Mouse (Mus musculus): ENCODE data around the gene Sele. TPM values are rescaled to one million over a fixed set of nuclear protein-coding genes. Genes with fewer than 3 reads are reported as not detected.

The Sele gene
- polyA plus RNA-seq, 1 experiment from 2014 or later = not detected

DNA sequence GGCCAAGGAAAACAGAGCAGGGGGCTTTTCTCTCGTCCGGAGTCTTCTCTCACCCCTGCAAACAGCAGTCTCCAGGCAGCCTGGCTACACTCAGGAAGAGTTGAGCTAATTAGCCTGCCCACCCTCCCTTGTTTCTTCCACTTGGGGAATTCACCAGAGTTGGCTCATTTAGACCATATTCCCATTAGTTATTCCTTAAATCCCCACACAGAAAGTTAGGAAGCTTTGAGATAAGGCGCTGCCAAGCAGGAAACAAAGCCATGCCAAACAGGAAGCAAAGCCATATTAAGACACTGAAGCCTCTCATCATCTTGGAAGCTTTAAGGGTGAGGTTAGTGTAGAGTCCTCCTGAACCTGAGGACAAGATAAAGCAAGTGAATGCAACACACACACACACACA is 4.5 kb upstream of the Sele start:
- no peak for ATAC-seq (ENCODE audit: insufficient read depth, low FRiP score, low read depth)
- H3K4me3 ChIP-seq (replicated peaks) = no peak overlapping the region
- no peak overlapping the region for H3K9ac ChIP-seq
- 55% methylated on average over 3 of the region's 3 CpGs for WGBS
- H3K9me3 ChIP-seq = no peaks in the 10 kb centered on the region
- no peaks in the 10 kb centered on the region for H3K27me3 ChIP-seq (replicated peaks)
- H3K27ac ChIP-seq = no peak overlapping the region
- H3K4me1 ChIP-seq = no peaks in the 10 kb centered on the region
- H3K4me2 ChIP-seq = no peak overlapping the region
- no peaks in the 10 kb centered on the region for H3K36me3 ChIP-seq

DNA sequence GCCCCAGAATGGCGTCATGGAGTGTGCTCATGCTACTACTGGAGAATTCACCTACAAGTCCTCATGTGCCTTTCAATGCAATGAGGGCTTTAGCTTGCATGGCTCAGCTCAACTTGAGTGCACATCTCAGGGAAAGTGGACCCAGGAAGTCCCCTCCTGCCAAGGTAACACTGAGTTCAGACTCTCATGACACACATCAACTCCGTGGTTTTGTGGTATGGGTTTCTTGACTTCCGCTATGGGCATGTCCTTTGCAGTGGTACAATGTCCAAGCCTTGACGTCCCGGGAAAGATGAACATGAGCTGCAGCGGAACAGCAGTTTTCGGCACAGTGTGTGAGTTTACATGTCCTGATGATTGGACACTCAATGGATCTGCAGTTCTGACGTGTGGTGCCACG is 5.5 kb downstream of the Sele start:
- H3K9ac ChIP-seq = no peak overlapping the region
- no peaks in the 10 kb centered on the region for H3K4me1 ChIP-seq
- no peaks in the 10 kb centered on the region for H3K9me3 ChIP-seq
- H3K27me3 ChIP-seq (replicated peaks) = no peaks in the 10 kb centered on the region
- H3K27ac ChIP-seq = no peak overlapping the region
- no peak overlapping the region for H3K4me2 ChIP-seq
- H3K4me3 ChIP-seq (replicated peaks) = no peak overlapping the region
- no peaks in the 10 kb centered on the region for H3K36me3 ChIP-seq
- ATAC-seq (ENCODE audit: insufficient read depth, low FRiP score, low read depth) = no peak
- 91% methylated on average over 9 of the region's 9 CpGs for WGBS

DNA sequence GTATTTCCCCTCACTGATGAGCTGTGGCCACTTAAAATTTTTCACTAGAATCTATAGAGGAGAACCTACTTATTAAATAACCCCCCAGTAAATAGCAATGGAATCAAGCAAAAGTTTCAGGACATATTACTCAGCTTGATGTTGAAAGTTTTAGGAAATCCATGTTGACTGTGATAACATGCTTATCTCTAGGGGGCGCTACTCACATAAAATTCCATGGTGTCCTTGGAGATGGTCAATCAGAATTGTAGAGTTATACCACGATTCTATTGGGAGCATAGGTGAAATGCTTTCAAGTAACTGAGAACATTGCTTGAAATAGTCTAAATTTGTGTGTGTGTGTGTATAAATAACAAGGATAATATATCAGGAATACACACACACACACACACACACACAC is 6.8 kb downstream of the Sele start:
- H3K9ac ChIP-seq = no peak overlapping the region
- 41% methylated on average over 2 of the region's 2 CpGs for WGBS
- ATAC-seq (ENCODE audit: insufficient read depth, low FRiP score, low read depth) = no peak
- no peaks in the 10 kb centered on the region for H3K9me3 ChIP-seq
- no peak overlapping the region for H3K27ac ChIP-seq
- no peaks in the 10 kb centered on the region for H3K4me1 ChIP-seq
- H3K27me3 ChIP-seq (replicated peaks) = no peaks in the 10 kb centered on the region
- no peak overlapping the region for H3K4me3 ChIP-seq (replicated peaks)
- H3K36me3 ChIP-seq = no peaks in the 10 kb centered on the region
- H3K4me2 ChIP-seq = no peak overlapping the region

DNA sequence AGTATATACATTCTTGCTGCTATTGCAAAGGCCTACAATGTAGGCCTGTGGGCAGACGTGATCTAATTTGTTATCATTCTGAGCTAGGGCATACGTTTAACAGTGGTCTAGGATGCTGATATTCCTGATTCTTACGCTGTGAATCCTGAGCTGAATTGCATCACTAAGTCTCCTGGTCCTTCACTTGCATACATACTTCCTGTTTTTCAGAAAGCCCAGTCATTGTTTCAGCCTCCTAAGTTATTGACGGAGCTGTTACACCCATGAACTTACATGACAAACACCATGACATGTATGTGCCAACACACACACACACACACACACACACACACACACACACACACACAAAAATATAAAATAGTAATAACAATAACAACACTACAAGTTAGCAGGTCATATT is 12.0 kb downstream of the Sele start:
- 85% methylated on average over 4 of the region's 4 CpGs for WGBS
- no peaks in the 10 kb centered on the region for H3K9me3 ChIP-seq
- no peak overlapping the region for H3K4me3 ChIP-seq (replicated peaks)
- ATAC-seq (ENCODE audit: insufficient read depth, low FRiP score, low read depth) = no peak
- H3K27me3 ChIP-seq (replicated peaks) = no peaks in the 10 kb centered on the region
- no peaks in the 10 kb centered on the region for H3K4me1 ChIP-seq
- H3K9ac ChIP-seq = no peak overlapping the region
- no peak overlapping the region for H3K27ac ChIP-seq
- H3K36me3 ChIP-seq = no peaks in the 10 kb centered on the region
- H3K4me2 ChIP-seq = no peak overlapping the region

DNA sequence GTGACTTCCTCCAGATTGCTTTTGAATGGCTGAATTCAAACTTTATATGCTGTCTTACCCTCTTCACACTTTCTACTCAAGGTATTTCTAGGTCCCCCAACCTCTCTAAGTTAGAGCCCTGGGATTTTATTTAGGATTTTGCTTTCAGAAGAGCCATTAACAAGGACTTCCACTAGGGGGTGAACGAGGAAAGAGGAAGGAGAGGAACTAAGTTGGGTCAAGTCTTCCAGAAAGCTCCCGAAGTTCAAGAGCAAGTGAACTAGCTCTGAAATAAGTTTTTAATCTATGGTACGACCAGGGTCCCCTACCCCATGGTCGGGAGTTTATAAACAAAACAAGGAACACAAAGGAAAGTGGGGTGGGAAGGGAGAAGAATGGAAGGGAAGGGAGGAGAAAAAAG is 13.2 kb downstream of the Sele start:
- ATAC-seq (ENCODE audit: insufficient read depth, low FRiP score, low read depth) = no peak
- H3K4me2 ChIP-seq = no peak overlapping the region
- H3K4me3 ChIP-seq (replicated peaks) = no peak overlapping the region
- no peaks in the 10 kb centered on the region for H3K36me3 ChIP-seq
- no peaks in the 10 kb centered on the region for H3K4me1 ChIP-seq
- no peaks in the 10 kb centered on the region for H3K9me3 ChIP-seq
- H3K27me3 ChIP-seq (replicated peaks) = no peaks in the 10 kb centered on the region
- H3K27ac ChIP-seq = no peak overlapping the region
- WGBS = 34% methylated on average over 4 of the region's 4 CpGs
- no peak overlapping the region for H3K9ac ChIP-seq

DNA sequence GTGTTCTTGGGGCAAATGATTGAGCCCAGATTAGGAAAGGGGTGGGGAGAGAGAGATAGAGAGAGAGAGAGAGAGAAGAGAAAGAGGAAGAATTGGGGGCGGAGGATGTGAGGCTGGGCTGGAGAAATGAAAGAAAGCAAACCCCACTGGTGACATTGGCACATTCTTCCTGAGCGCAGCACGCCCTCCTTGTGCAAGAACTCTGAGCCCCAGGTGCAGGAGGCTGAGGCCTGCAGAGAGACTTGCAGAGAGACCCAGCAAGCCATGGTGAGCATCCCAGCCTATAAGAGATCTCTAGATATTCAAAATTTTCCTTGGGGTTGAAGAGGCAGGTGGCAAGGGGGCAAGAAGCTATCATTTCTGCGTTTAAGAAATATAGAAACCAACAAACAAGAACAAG is 13.9 kb downstream of the Sele start, which contains the start of gene Sell:
Gene Sell (plus strand): TSS at position 58 of the 400 bp plus-strand sequence.
- no peaks in the 10 kb centered on the region for H3K36me3 ChIP-seq
- no peaks in the 10 kb centered on the region for H3K9me3 ChIP-seq
- 83% methylated on average over 4 of the region's 4 CpGs for WGBS
- H3K9ac ChIP-seq = no peak within 1 kb of the TSS
- no peak within 1 kb of the TSS for H3K27ac ChIP-seq
- H3K4me2 ChIP-seq = no peak within 1 kb of the TSS
- no peaks in the 10 kb centered on the region for H3K27me3 ChIP-seq (replicated peaks)
- no peaks in the 10 kb centered on the region for H3K4me1 ChIP-seq
- ATAC-seq (ENCODE audit: insufficient read depth, low FRiP score, low read depth) = no peak
- H3K4me3 ChIP-seq (replicated peaks) = no peak within 1 kb of the TSS

DNA sequence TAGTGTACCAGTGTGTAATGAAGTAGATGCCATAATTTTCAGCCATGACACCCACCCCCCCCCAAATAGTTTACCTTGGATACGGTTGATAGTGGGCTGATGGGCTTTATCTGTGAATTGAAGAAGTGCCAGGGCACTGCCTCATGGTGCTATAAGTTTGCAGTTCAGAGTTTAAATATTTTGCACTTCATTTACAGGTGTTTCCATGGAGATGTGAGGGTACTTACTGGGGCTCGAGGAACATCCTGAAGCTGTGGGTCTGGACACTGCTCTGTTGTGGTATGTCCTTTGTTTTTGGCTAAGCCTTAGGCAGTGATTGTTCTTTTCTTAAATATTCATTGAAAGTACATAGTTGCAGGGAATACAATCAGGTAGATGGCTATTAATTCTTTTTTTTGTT is 14.8 kb downstream of the Sele start:
- Histone ChIP-seq H3K4me3 (replicated peaks) (no peak overlapping the region), H3K36me3 (no peaks in the 10 kb centered on the region), H3K4me1 (no peaks in the 10 kb centered on the region), H3K27me3 (replicated peaks) (no peaks in the 10 kb centered on the region), H3K9me3 (no peaks in the 10 kb centered on the region), H3K9ac (no peak overlapping the region), H3K4me2 (no peak overlapping the region), H3K27ac (no peak overlapping the region)
- WGBS = 45% methylated on average over 2 of the region's 2 CpGs
- no peak for ATAC-seq (ENCODE audit: insufficient read depth, low FRiP score, low read depth)

DNA sequence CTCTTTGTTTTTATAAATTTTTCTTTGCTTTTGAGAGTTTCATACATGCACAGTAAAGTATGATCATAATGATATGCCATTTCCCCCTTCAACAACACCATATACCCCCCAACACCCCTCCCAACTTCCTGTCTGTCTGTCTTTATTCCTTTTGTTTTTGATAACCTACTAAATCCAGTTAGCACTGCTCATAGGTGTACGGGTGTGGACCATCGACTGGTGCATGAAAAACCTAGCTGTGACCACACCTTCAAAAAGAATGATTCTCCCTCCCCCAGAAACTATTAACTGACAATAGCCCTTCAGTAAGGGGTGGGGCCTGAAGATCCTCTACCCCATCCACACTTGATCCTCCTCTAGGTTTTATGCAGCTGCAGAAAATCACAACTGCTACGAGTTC is 15.7 kb downstream of the Sele start:
- H3K9me3 ChIP-seq = no peaks in the 10 kb centered on the region
- no peak overlapping the region for H3K27ac ChIP-seq
- H3K9ac ChIP-seq = no peak overlapping the region
- no peak for ATAC-seq (ENCODE audit: insufficient read depth, low FRiP score, low read depth)
- H3K4me2 ChIP-seq = no peak overlapping the region
- WGBS = 30% methylated on average over 3 of the region's 3 CpGs
- H3K4me3 ChIP-seq (replicated peaks) = no peak overlapping the region
- no peaks in the 10 kb centered on the region for H3K36me3 ChIP-seq
- no peaks in the 10 kb centered on the region for H3K27me3 ChIP-seq (replicated peaks)
- H3K4me1 ChIP-seq = no peaks in the 10 kb centered on the region

DNA sequence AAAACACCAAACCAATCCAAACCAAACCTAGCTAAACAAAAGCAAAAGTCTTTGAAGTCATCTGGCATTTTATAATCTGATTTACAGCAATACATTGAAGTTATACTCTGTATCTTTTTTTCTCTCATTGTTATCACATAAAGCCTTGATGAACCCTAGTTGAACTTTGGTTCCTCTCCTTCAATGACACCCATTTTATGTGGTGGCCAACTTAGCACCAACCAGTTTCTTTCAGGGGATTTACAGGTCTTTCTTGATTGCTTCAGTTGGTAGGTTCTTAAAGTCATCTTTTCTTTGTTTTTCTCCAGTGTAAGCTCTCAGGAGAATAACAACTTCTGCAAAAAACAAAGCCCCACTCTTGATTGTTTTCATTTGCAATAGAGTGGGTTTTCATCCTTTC is 21.2 kb downstream of the Sele start:
- Histone ChIP-seq H3K27me3 (replicated peaks) (no peaks in the 10 kb centered on the region), H3K36me3 (no peaks in the 10 kb centered on the region), H3K4me3 (replicated peaks) (no peak overlapping the region), H3K4me2 (no peak overlapping the region), H3K9me3 (no peaks in the 10 kb centered on the region), H3K9ac (no peak overlapping the region), H3K4me1 (no peaks in the 10 kb centered on the region), H3K27ac (no peak overlapping the region)
- no peak for ATAC-seq (ENCODE audit: insufficient read depth, low FRiP score, low read depth)

DNA sequence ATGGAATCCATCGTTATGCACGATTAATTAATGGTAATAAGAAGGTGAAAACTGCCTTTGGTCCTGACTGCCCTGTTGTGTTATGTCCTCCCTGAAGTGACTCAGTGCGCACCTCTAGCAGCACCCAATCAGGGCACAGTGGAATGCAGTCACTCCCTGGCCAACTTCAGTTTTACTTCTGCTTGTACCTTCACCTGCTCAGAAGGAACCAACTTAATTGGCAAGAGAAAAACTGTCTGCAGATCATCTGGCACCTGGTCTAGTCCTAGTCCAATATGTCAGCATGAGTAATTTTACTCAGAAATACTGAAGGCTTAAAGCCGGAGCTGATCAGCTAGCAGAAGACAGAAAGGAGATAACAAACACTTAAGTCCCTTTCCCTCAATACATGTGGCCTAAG is 22.4 kb downstream of the Sele start:
- H3K4me1 ChIP-seq = no peaks in the 10 kb centered on the region
- no peak overlapping the region for H3K4me2 ChIP-seq
- H3K27me3 ChIP-seq (replicated peaks) = no peaks in the 10 kb centered on the region
- H3K9ac ChIP-seq = no peak overlapping the region
- H3K27ac ChIP-seq = no peak overlapping the region
- no peaks in the 10 kb centered on the region for H3K9me3 ChIP-seq
- H3K4me3 ChIP-seq (replicated peaks) = no peak overlapping the region
- WGBS = 78% methylated on average over 4 of the region's 4 CpGs
- no peak for ATAC-seq (ENCODE audit: insufficient read depth, low FRiP score, low read depth)
- H3K36me3 ChIP-seq = no peaks in the 10 kb centered on the region

DNA sequence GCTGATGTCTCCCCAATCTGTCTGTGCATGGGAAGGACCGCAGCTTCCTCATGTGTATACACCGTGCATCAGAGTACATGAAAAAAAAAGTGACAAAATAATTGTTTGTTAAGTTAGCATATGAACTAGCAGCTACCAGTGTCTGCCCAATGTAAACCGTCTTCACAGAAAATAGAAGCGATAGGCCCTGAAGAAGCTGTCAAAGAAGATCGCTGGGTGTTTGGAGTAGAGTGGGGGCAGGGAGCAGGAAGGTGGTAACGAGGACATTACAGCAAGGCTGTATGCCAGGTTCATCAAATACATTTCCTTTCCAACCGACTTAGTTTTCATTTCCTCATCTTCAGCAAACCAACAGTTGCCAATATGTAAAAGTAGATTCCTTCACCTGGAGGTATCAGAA is 23.1 kb downstream of the Sele start:
- WGBS = 72% methylated on average over 7 of the region's 7 CpGs
- Histone ChIP-seq H3K9me3 (no peaks in the 10 kb centered on the region), H3K4me3 (replicated peaks) (no peak overlapping the region), H3K4me1 (no peaks in the 10 kb centered on the region), H3K27ac (no peak overlapping the region), H3K4me2 (no peak overlapping the region), H3K27me3 (replicated peaks) (no peaks in the 10 kb centered on the region), H3K36me3 (no peaks in the 10 kb centered on the region), H3K9ac (no peak overlapping the region)
- ATAC-seq (ENCODE audit: insufficient read depth, low FRiP score, low read depth) = no peak

DNA sequence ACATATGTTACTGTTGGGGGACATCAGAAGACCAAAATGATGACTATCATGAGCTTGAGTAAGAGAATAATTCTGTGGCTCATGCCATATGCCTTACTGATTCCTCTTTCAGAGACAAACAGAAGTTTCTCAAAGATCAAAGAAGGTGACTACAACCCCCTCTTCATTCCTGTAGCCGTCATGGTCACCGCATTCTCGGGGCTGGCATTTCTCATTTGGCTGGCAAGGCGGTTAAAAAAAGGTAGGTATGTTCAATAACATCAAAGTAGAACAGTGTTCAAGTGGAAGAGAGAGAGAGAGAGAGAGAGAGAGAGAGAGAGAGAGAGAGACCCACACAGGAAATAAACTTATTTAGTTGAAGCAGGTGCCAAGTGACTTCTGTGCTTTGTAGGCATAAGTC is 24.0 kb downstream of the Sele start:
- Histone ChIP-seq H3K4me2 (no peak overlapping the region), H3K9ac (no peak overlapping the region), H3K4me1 (no peaks in the 10 kb centered on the region), H3K9me3 (no peaks in the 10 kb centered on the region), H3K4me3 (replicated peaks) (no peak overlapping the region), H3K36me3 (no peaks in the 10 kb centered on the region), H3K27me3 (replicated peaks) (no peaks in the 10 kb centered on the region), H3K27ac (no peak overlapping the region)
- 88% methylated on average over 4 of the region's 4 CpGs for WGBS
- no peak for ATAC-seq (ENCODE audit: insufficient read depth, low FRiP score, low read depth)

DNA sequence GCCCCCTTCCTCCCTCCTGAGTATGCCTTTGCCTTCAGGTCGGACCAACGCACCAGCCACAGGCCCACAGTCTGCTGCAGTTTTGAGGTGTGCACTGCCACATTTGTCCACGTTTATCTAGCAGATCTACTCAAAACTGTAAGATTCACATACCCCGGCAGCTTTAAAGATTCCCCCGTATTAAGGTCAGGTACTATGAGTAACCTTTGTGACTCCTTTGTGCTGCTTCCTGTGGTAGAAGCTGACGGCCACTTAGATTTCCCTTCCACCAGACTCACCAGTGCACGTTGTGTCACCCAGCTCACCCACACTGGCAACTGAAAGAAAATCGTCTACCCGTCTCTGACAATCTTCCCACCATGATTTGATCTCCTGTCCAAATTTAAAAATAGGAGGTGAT is 25.1 kb downstream of the Sele start:
- Histone ChIP-seq H3K9ac (no peak overlapping the region), H3K4me3 (replicated peaks) (no peak overlapping the region), H3K27me3 (replicated peaks) (no peaks in the 10 kb centered on the region), H3K4me2 (no peak overlapping the region), H3K36me3 (no peaks in the 10 kb centered on the region), H3K4me1 (no peaks in the 10 kb centered on the region), H3K27ac (no peak overlapping the region), H3K9me3 (no peaks in the 10 kb centered on the region)
- no peak for ATAC-seq (ENCODE audit: insufficient read depth, low FRiP score, low read depth)
- 80% methylated on average over 9 of the region's 9 CpGs for WGBS
